Mouse (Mus musculus): ENCODE results near the gene Nodal.

Nodal gene

GRCm38 (mm10) chr10:61417672-61418071 is at the start of gene Nodal:
Nodal (plus strand) TSS chr10:61417972.
- no peak for DNase-seq (ENCODE audit: low spot score in 2 of 2)

GRCm38 (mm10) chr10:61369755-61370154 is 48.0 kb upstream of the Nodal start:
- no peak for DNase-seq (ENCODE audit: low spot score in 2 of 2)

- DNase-seq (ENCODE audit: low spot score in 2 of 2), result no peak
These were observed 47.3 kb upstream of the Nodal start for GRCm38 (mm10) chr10:61370273-61370979.

- DNase-seq (ENCODE audit: low spot score in 2 of 2), result no peak
These were observed 45.7 kb upstream of the Nodal start for GRCm38 (mm10) chr10:61371884-61372584.

GRCm38 (mm10) chr10:61372585-61372923 is 45.2 kb upstream of the Nodal start:
- DNase-seq (ENCODE audit: low spot score in 2 of 2), result no peak

- peak; percentile 66 to 74 for DNase-seq (ENCODE audit: low spot score in 2 of 2)
These were observed 43.7 kb upstream of the Nodal start for GRCm38 (mm10) chr10:61374076-61374475.

GRCm38 (mm10) chr10:61374771-61375481 is 42.8 kb upstream of the Nodal start:
- DNase-seq (ENCODE audit: low spot score in 2 of 2), result no peak

GRCm38 (mm10) chr10:61378050-61378449 is 39.7 kb upstream of the Nodal start:
- DNase-seq (ENCODE audit: low spot score in 2 of 2), result no peak

- DNase-seq (ENCODE audit: low spot score in 2 of 2), result no peak
These were observed 39.1 kb upstream of the Nodal start for GRCm38 (mm10) chr10:61378698-61379097.

GRCm38 (mm10) chr10:61379340-61380040 is 38.3 kb upstream of the Nodal start:
- no peak for DNase-seq (ENCODE audit: low spot score in 2 of 2)

- peak in 1 of 2 experiments; percentile 56 for DNase-seq (ENCODE audit: low spot score in 2 of 2)
These were observed 37.6 kb upstream of the Nodal start for GRCm38 (mm10) chr10:61380186-61380585.

GRCm38 (mm10) chr10:61381823-61382222 is 35.9 kb upstream of the Nodal start:
- DNase-seq (ENCODE audit: low spot score in 2 of 2), result peak; percentile 52 to 53

- no peak for DNase-seq (ENCODE audit: low spot score in 2 of 2)
These were observed 35.5 kb upstream of the Nodal start for GRCm38 (mm10) chr10:61382281-61382731.

- DNase-seq (ENCODE audit: low spot score in 2 of 2), result peak; percentile 76 to 78
These were observed 34.6 kb upstream of the Nodal start, which contains the start of gene Pald1 for GRCm38 (mm10) chr10:61383021-61383714. Pald1 (minus strand) TSS chr10:61383530.

- DNase-seq (ENCODE audit: low spot score in 2 of 2), result no peak
These were observed 34.1 kb upstream of the Nodal start for GRCm38 (mm10) chr10:61383715-61384047.

GRCm38 (mm10) chr10:61385174-61385573 is 32.6 kb upstream of the Nodal start:
- DNase-seq (ENCODE audit: low spot score in 2 of 2), result no peak

GRCm38 (mm10) chr10:61386284-61386683 is 31.5 kb upstream of the Nodal start:
- no peak for DNase-seq (ENCODE audit: low spot score in 2 of 2)

- DNase-seq (ENCODE audit: low spot score in 2 of 2), result no peak
These were observed 28.8 kb upstream of the Nodal start for GRCm38 (mm10) chr10:61389020-61389419.

- DNase-seq (ENCODE audit: low spot score in 2 of 2), result no peak
These were observed 27.6 kb upstream of the Nodal start for GRCm38 (mm10) chr10:61390148-61390547.

GRCm38 (mm10) chr10:61392584-61392983 is 25.2 kb upstream of the Nodal start:
- no peak for DNase-seq (ENCODE audit: low spot score in 2 of 2)

GRCm38 (mm10) chr10:61394476-61395136 is 23.2 kb upstream of the Nodal start:
- DNase-seq (ENCODE audit: low spot score in 2 of 2), result no peak

All from right cerebral cortex, postnatal 10 days (tissue).